Mouse (Mus musculus): ENCODE measurements at regions not wholly inside any gene's neighbourhood (a gene's known extent, or its start where the extent isn't known, plus 50 kb on each side); places are given as distances from the start of the nearest gene placed in this dataset.

DNA sequence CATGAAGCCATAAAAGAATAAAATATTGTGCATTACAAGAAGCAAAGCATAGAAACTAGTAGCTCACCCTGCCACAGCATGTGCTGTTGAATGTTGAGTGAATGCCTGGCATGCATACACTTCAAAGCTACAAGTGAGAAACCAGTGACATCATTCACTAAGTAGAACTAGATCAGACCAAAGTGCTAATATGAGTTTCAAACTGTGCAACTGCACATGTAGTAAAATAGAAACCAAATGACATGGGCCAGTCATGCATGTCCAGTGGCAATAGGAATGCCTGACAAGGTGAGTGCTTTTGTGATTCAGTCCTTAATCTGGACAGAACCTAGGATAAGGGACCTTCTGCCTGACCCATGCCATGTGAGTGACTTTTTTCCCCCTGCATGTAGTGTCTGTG is 111.3 kb upstream of the Cxxc4 start:
- DNase-seq = no peak

DNA sequence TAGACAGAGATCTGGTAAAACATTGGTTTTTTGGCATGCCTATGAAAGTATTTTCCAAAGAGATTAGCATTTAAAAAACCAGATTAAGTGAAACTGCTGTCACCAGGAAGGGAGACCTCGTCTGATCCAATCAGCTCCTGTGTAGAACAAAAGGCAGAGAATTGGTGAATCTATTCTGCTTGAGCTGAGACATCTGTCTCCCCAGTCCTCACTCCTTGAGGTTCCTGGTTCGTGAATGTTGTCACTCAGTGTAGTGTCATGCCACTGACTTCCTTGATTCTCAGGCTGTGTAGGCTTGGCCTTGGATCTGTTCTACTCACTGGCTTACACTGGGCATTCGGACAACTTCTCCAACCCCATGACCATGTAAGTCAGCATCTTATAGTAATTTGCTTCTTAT is 105.9 kb upstream of the Cxxc4 start:
- no peak for DNase-seq

- DNase-seq = no peak
Measured at GRCm38 (mm10) chr3:134145251-134145650, 91.0 kb upstream of the Cxxc4 start.

DNA sequence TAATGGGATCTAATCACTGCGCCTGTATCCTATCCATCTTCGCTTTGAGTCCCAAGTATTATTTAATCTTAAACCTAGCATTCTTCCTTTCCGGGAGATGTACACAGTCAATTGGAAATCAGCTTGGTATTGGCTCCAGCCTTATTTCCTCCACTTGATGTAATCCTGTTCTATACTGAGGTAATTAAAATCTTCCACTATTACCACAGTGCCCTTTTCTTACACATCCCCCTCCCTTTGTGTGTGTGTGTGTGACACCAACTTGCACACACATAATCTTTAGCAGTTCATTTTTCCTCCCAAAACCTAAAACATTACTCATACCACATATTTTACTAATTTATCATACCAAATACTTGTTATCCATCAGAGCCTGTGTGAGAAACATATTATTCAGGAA is 90.3 kb upstream of the Cxxc4 start:
- no peak for DNase-seq

DNA sequence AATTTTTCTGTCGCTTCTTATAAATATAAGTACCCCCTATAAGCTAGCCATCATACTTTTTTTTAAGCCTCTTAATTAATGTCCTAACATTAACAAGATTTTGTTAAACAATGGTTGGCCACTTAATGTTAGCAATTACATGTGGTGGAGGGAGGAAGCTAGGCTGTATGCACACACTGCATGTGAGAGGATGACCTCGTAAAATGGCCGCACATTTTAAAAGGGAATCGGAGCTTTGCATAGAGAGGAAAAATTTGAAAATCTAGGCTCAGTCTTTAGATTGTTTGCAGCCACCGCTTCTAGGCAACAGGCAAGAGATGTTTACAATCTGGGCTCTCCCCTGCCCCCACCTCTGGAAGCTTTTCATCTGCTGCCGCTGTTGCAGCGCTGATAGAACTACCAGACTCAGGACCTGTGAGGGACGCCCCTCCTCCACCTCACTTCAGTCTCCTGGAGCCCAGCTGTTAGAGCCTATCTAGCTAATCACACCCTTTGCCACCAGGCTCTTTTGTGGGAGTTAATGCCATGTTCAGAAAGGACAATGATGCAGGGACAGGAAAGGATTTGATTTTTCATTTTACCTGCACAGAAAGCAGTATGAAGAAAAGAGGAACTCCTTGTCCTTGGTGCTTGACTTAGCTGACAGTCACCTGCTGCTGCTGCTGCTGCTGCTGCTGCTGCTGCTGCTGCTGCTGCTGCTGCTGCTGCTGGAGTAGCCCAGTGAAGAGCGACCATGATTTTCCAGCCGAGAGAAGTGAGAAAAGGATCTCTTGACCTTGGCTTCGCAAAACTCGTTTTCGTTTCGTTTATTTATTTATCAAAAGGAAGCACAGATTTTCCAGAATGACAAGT is 89.7 kb upstream of the Cxxc4 start:
- DNase-seq = no peak

- no peak for DNase-seq
Measured at GRCm38 (mm10) chr3:134162288-134162687, 74.0 kb upstream of the Cxxc4 start.

DNA sequence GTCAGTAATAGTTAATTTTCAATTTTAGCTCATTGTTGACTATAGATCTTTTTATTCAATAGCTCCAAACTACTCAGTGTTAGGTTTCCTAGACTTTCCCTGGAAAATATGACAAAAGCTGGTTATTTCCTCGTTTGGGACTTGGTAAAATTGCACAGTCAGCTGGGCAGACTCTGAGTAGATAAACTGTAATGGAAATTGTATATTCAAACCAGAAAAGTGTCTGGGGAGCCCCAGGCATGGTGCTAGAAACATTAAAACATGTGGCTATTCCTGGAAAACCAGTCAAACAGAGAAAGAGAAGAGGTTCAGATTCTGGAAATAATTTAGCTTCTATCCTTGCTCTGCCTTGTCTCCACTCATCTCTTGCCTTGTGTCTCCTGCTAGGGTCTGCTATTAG is 66.4 kb upstream of the Cxxc4 start:
- DNase-seq = no peak

DNA sequence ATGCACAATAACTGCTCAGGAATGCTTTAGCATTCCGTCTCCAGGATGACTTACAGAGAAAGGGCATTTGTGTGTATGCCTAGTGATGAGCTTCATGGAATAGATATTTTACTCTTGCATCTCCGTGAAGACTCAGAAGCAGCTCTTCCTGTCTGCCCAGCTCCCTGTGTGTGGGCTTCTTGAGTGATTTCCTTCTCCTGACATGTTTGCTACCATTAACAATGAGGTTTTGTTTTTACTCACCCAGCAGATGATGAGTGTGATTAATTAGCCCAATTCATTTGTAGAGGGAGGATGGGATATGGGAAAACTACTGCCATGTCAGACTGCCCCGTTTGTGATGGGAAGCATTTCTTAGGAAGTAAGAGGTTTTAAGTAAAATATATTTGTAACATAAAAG is 63.9 kb upstream of the Cxxc4 start:
- no peak for DNase-seq

DNA sequence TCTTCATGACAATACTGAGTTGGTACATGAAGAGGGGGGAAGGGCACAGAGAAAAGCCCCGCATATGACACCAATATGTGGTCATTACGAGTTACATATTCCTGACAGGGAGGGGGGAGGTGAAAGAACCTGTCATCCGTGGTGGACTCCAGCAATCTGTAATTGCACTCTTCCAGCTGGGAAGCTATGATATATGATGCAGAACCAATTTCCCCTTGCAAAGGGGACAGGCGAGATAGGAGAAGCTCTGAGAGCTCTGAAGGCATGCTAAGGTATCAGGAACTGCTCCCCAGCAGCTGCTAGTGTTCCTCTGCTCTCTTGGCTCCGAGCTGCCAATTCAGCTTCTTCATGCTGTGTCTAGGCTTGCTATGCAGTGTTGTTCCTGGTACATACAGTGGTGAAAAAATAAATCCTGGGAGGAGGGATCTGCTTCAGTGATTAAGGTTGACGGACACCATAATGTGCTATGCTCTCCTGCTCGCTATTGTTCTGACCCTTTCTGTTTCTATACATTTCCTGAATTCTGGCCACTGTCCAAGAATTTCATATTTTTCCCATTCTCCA is 57.7 kb upstream of the Cxxc4 start:
- no peak for DNase-seq

GRCm38 (mm10) chr3:134184042-134184441 is 52.2 kb upstream of the Cxxc4 start:
- no peak for DNase-seq
